Mouse (Mus musculus) stomach, embryonic 15.5 days (tissue): ENCODE measurements around the gene Sgip1. TPM values are rescaled to one million over a fixed set of nuclear protein-coding genes. Genes with fewer than 3 reads are reported as not detected.

Experiments
- ATAC-seq: fragments of 200-750 bp; cut with Nextera tagmentation; 2 replicates; pipeline ENCODE4 v1.8.0; 2017; ENCODE audit warnings: low read depth, moderate number of reproducible peaks, moderate TSS enrichment; ENCODE audit not compliant: insufficient read depth, low FRiP score
- H3K27ac ChIP-seq: fragments of 300-500 bp; sonication (generic); 2 replicates; pipeline ENCODE4 v1.5.1; 2015; ENCODE audit warnings: mild to moderate bottlenecking, inconsistent platforms
- H3K27me3 ChIP-seq: fragments of 300-500 bp; sonication (generic); replicated peaks from 2 replicates; pipeline ENCODE4 v1.6.1; 2015; ENCODE audit warnings: inconsistent platforms
- H3K36me3 ChIP-seq: fragments of 300-500 bp; sonication (generic); 2 replicates; pipeline ENCODE4 v1.6.1; 2015; ENCODE audit warnings: inconsistent platforms
- H3K4me1 ChIP-seq: fragments of 300-500 bp; sonication (generic); 2 replicates; pipeline ENCODE4 v1.6.1; 2015; ENCODE audit warnings: inconsistent platforms
- H3K4me2 ChIP-seq: fragments of 300-500 bp; sonication (generic); 2 replicates; pipeline ENCODE4 v1.6.1; 2015; ENCODE audit warnings: mild to moderate bottlenecking, inconsistent platforms
- H3K4me3 ChIP-seq: fragments of 300-500 bp; sonication (generic); replicated peaks from 2 replicates; pipeline ENCODE4 v1.5.1; 2015; ENCODE audit warnings: inconsistent platforms
- H3K9ac ChIP-seq: fragments of 300-500 bp; sonication (generic); 2 replicates; pipeline ENCODE4 v1.6.1; 2015; ENCODE audit warnings: inconsistent platforms
- H3K9me3 ChIP-seq: fragments of 300-500 bp; sonication (generic); 2 replicates; pipeline ENCODE4 v1.6.1; 2016; ENCODE audit warnings: inconsistent platforms
- WGBS: fragments of 180-500 bp; shearing (Covaris S2); methylation state at CpG from one replicate; pipeline ENCODE4 v1.1.7; 2015; 5-methylcytosine and 5-hydroxymethylcytosine counted together
- polyA plus RNA-seq: library from polyadenylated mRNA; unstranded; fragments of >200 nt; fragmentation: Nextera tagmentation; extraction: Ambion mirVana; gene quantifications from 2 replicates; pipeline ENCODE4 v1.2.1, GENCODE M21; 2015

The Sgip1 gene
- polyA plus RNA-seq, 1 experiment from 2014 or later: 7.1 TPM

GRCm38 (mm10) chr4:102976290-102977275 is 235.5 kb downstream of the Sgip1 start:
- Histone ChIP-seq H3K9me3 (no peaks in the 10 kb centered on the region), H3K9ac (no peak overlapping the region), H3K27me3 (no peaks in the 10 kb centered on the region), H3K4me3 (no peak overlapping the region), H3K36me3 (no peaks in the 10 kb centered on the region), H3K27ac (no peak overlapping the region), H3K4me2 (no peak overlapping the region), H3K4me1 (peaks cover 4% of the 10 kb centered on the region; the same call in 1 of the 2 replicates)
- ATAC-seq: no peak
- WGBS: 58% methylated on average over 12 of the region's 12 CpGs

GRCm38 (mm10) chr4:102977778-102978321 is 236.8 kb downstream of the Sgip1 start:
- no peak overlapping the region for H3K9ac ChIP-seq
- WGBS: 11% methylated on average over 16 of the region's 16 CpGs
- H3K27ac ChIP-seq: no peak overlapping the region
- H3K4me2 ChIP-seq: peak overlapping the region; percentile 53
- no peak overlapping the region for H3K4me3 ChIP-seq
- H3K36me3 ChIP-seq: no peaks in the 10 kb centered on the region
- no peak for ATAC-seq
- no peaks in the 10 kb centered on the region for H3K27me3 ChIP-seq
- H3K9me3 ChIP-seq: no peaks in the 10 kb centered on the region
- peaks cover 4% of the 10 kb centered on the region; the same call in 1 of the 2 replicates for H3K4me1 ChIP-seq

- H3K4me2 ChIP-seq: peak within 1 kb of the TSS; percentile 53
- WGBS: 3% methylated on average over 13 of the region's 13 CpGs
- no peak within 1 kb of the TSS for H3K27ac ChIP-seq
- H3K9me3 ChIP-seq: no peaks in the 10 kb centered on the region
- no peak; the same call in 1 of the 2 replicates for ATAC-seq
- H3K36me3 ChIP-seq: no peaks in the 10 kb centered on the region
- no peak within 1 kb of the TSS for H3K9ac ChIP-seq
- H3K4me3 ChIP-seq: peak within 1 kb of the TSS; percentile 23
- no peaks in the 10 kb centered on the region for H3K27me3 ChIP-seq
- peaks cover 4% of the 10 kb centered on the region; the same call in 1 of the 2 replicates for H3K4me1 ChIP-seq
These were observed 237.3 kb downstream of the Sgip1 start, which contains the start of gene Tctex1d1 for GRCm38 (mm10) chr4:102978440-102978839. Tctex1d1 (plus strand) TSS chr4:102978606.

- Histone ChIP-seq H3K9me3 (no peaks in the 10 kb centered on the region), H3K36me3 (no peaks in the 10 kb centered on the region), H3K4me3 (no peak overlapping the region), H3K9ac (no peak overlapping the region), H3K4me2 (peak overlapping the region; percentile 53; the same call in 1 of the 2 replicates), H3K27me3 (no peaks in the 10 kb centered on the region), H3K4me1 (peaks cover 4% of the 10 kb centered on the region; the same call in 1 of the 2 replicates), H3K27ac (no peak overlapping the region)
- WGBS: 58% methylated on average over 5 of the region's 5 CpGs
- ATAC-seq: no peak
These were observed 238.3 kb downstream of the Sgip1 start for GRCm38 (mm10) chr4:102979385-102979784.

GRCm38 (mm10) chr4:102981709-102982108 is 240.6 kb downstream of the Sgip1 start:
- Histone ChIP-seq H3K4me1 (peaks cover 4% of the 10 kb centered on the region; the same call in 1 of the 2 replicates), H3K9ac (no peak overlapping the region), H3K27ac (no peak overlapping the region), H3K4me2 (no peak overlapping the region), H3K9me3 (no peaks in the 10 kb centered on the region), H3K36me3 (no peaks in the 10 kb centered on the region), H3K27me3 (no peaks in the 10 kb centered on the region), H3K4me3 (no peak overlapping the region)
- WGBS: 73% methylated on average over 8 of the region's 8 CpGs
- no peak for ATAC-seq

- 74% methylated on average over 7 of the region's 7 CpGs for WGBS
- Histone ChIP-seq H3K4me3 (no peak overlapping the region), H3K4me1 (no peaks in the 10 kb centered on the region)
These were observed 245.1 kb downstream of the Sgip1 start for GRCm38 (mm10) chr4:102986173-102986572.

GRCm38 (mm10) chr4:102986917-102987316 is 245.8 kb downstream of the Sgip1 start:
- Histone ChIP-seq H3K36me3 (no peaks in the 10 kb centered on the region), H3K4me1 (no peaks in the 10 kb centered on the region), H3K4me3 (no peak overlapping the region), H3K9me3 (no peaks in the 10 kb centered on the region), H3K27ac (no peak overlapping the region), H3K4me2 (no peak overlapping the region), H3K9ac (no peak overlapping the region), H3K27me3 (no peaks in the 10 kb centered on the region)
- ATAC-seq: no peak
- WGBS: 3% methylated on average over 2 of the region's 2 CpGs

More at GRCm38 (mm10) chr4:102986173-102986572, 245.1 kb downstream of the Sgip1 start:
- no peaks in the 10 kb centered on the region for H3K9me3 ChIP-seq
- H3K36me3 ChIP-seq: no peaks in the 10 kb centered on the region
- H3K4me2 ChIP-seq: no peak overlapping the region
- no peak for ATAC-seq
- H3K27me3 ChIP-seq: no peaks in the 10 kb centered on the region
- no peak overlapping the region for H3K9ac ChIP-seq
- H3K27ac ChIP-seq: no peak overlapping the region

GRCm38 (mm10) chr4:102987325-102987724 is 246.2 kb downstream of the Sgip1 start:
- H3K9me3 ChIP-seq: no peaks in the 10 kb centered on the region
- 61% methylated on average over 4 of the region's 4 CpGs for WGBS
- H3K9ac ChIP-seq: no peak overlapping the region
- no peak overlapping the region for H3K27ac ChIP-seq
- H3K36me3 ChIP-seq: no peaks in the 10 kb centered on the region
- no peaks in the 10 kb centered on the region for H3K4me1 ChIP-seq
- no peak for ATAC-seq
- no peak overlapping the region for H3K4me3 ChIP-seq
- H3K27me3 ChIP-seq: no peaks in the 10 kb centered on the region
- no peak overlapping the region for H3K4me2 ChIP-seq

- no peak overlapping the region for H3K4me2 ChIP-seq
- 75% methylated on average over 2 of the region's 2 CpGs for WGBS
- no peaks in the 10 kb centered on the region for H3K36me3 ChIP-seq
- no peak overlapping the region for H3K27ac ChIP-seq
- no peaks in the 10 kb centered on the region for H3K9me3 ChIP-seq
- no peaks in the 10 kb centered on the region for H3K27me3 ChIP-seq
- no peak overlapping the region for H3K4me3 ChIP-seq
- ATAC-seq: no peak
- no peaks in the 10 kb centered on the region for H3K4me1 ChIP-seq
- H3K9ac ChIP-seq: no peak overlapping the region
These were observed 246.7 kb downstream of the Sgip1 start for GRCm38 (mm10) chr4:102987756-102988155.

GRCm38 (mm10) chr4:102988526-102988925 is 247.4 kb downstream of the Sgip1 start:
- Histone ChIP-seq H3K9ac (no peak overlapping the region), H3K4me1 (no peaks in the 10 kb centered on the region), H3K9me3 (no peaks in the 10 kb centered on the region), H3K4me2 (no peak overlapping the region), H3K36me3 (no peaks in the 10 kb centered on the region), H3K27me3 (no peaks in the 10 kb centered on the region), H3K4me3 (no peak overlapping the region), H3K27ac (no peak overlapping the region)
- WGBS: 71% methylated on average over 6 of the region's 6 CpGs
- no peak for ATAC-seq

GRCm38 (mm10) chr4:102989391-102989790 is 248.3 kb downstream of the Sgip1 start:
- Histone ChIP-seq H3K27ac (no peak overlapping the region), H3K4me2 (no peak overlapping the region), H3K9ac (no peak overlapping the region), H3K36me3 (no peaks in the 10 kb centered on the region), H3K9me3 (no peaks in the 10 kb centered on the region), H3K4me1 (no peaks in the 10 kb centered on the region), H3K4me3 (no peak overlapping the region), H3K27me3 (no peaks in the 10 kb centered on the region)
- no peak for ATAC-seq
- 73% methylated on average over 5 of the region's 5 CpGs for WGBS

- no peak for ATAC-seq
- Histone ChIP-seq H3K4me2 (no peak overlapping the region), H3K27ac (no peak overlapping the region), H3K4me1 (no peaks in the 10 kb centered on the region), H3K27me3 (no peaks in the 10 kb centered on the region), H3K4me3 (no peak overlapping the region), H3K9me3 (no peaks in the 10 kb centered on the region), H3K9ac (no peak overlapping the region), H3K36me3 (no peaks in the 10 kb centered on the region)
- WGBS: 62% methylated on average over 4 of the region's 4 CpGs
These were observed 248.9 kb downstream of the Sgip1 start for GRCm38 (mm10) chr4:102990016-102990415.
